Mouse (Mus musculus): ENCODE measurements around the gene Anxa2.

DNA sequence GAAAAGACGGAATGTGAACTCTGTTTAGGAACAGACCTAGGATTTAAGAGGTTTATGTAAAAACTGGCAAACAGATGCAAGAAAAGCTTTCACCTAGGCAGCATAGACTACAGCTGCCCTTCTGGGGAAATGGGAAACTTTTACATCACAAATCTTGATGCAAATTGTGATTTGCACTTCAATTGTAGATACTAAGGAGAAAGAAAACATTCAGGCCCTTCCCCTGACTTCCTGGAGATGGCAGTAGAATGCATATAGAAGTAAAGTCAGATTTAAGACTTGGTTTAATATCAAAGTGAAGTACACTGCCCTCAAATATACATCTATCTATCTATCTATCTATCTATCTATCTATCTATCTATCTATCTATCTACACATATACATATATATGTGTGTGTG lies 33.9 kb upstream of the Anxa2 start:
- TF ChIP-seq CTCF (IDR thresholded peaks at IDR 0.05; ENCODE audit: insufficient read depth, low read length) (no peak), POLR2A (IDR thresholded peaks at IDR 0.05; ENCODE audit: borderline replicate concordance, extremely low read depth, low read depth, low read length) (no peak)
